Mouse (Mus musculus) midbrain, embryonic 13.5 days (tissue): ENCODE data around the gene Plppr2. TPM values are rescaled to one million over a fixed set of nuclear protein-coding genes. Genes with fewer than 3 reads are reported as not detected.
A peak's percentile ranks its signal among the peaks of the same experiment; 100 is the strongest.

Experiments used
- ATAC-seq: fragments of 200-750 bp; cut with Nextera tagmentation; 2 replicates; pipeline ENCODE4 v1.8.0; 2017; ENCODE audit warnings: mild to moderate bottlenecking, moderate TSS enrichment, moderate library complexity
- H3K27ac ChIP-seq: fragments of 300-500 bp; sonication (generic); 2 replicates; pipeline ENCODE4 v1.5.1; 2015; ENCODE audit warnings: inconsistent platforms, mild to moderate bottlenecking, moderate library complexity
- H3K27me3 ChIP-seq: fragments of 300-500 bp; sonication (generic); 2 replicates; pipeline ENCODE4 v1.6.1; 2015; ENCODE audit warnings: mild to moderate bottlenecking, inconsistent platforms
- H3K36me3 ChIP-seq: fragments of 300-500 bp; sonication (generic); 2 replicates; pipeline ENCODE4 v1.6.1; 2015; ENCODE audit warnings: mild to moderate bottlenecking, inconsistent platforms
- H3K4me1 ChIP-seq: fragments of 300-500 bp; sonication (generic); replicated peaks from 2 replicates; pipeline ENCODE4 v1.6.1; 2015; ENCODE audit warnings: inconsistent platforms
- H3K4me2 ChIP-seq: fragments of 300-500 bp; sonication (generic); replicated peaks from 2 replicates; pipeline ENCODE4 v1.6.1; 2015; ENCODE audit warnings: moderate library complexity, mild to moderate bottlenecking, inconsistent platforms
- H3K4me3 ChIP-seq: fragments of 300-500 bp; sonication (generic); replicated peaks from 2 replicates; pipeline ENCODE4 v1.5.1; 2015; ENCODE audit warnings: mild to moderate bottlenecking, inconsistent platforms
- H3K9ac ChIP-seq: fragments of 300-500 bp; sonication (generic); replicated peaks from 2 replicates; pipeline ENCODE4 v1.6.1; 2015; ENCODE audit warnings: mild to moderate bottlenecking, inconsistent platforms
- H3K9me3 ChIP-seq: fragments of 300-500 bp; sonication (generic); 2 replicates; pipeline ENCODE4 v1.6.1; 2016; ENCODE audit warnings: mild to moderate bottlenecking, inconsistent platforms
- WGBS: fragments of 180-500 bp; shearing (Covaris S2); methylation state at CpG from one replicate; pipeline ENCODE4 v1.1.7; 2015; 5-methylcytosine and 5-hydroxymethylcytosine counted together
- polyA plus RNA-seq: library from polyadenylated mRNA; unstranded; fragments of >200 nt; fragmentation: Nextera tagmentation; extraction: Ambion mirVana; gene quantifications from 2 replicates; pipeline ENCODE4 v1.2.1, GENCODE M21; 2015

Plppr2 gene
- polyA plus RNA-seq, result 65.8 and 72.0 TPM in 2 replicates

- Histone ChIP-seq H3K4me1 (peaks cover 22% of the 10 kb centered on the region), H3K27ac (peak within 1 kb of the TSS; percentile 88), H3K27me3 (no peaks in the 10 kb centered on the region; the same call in 1 of the 2 replicates), H3K36me3 (peaks cover 21% of the 10 kb centered on the region), H3K4me3 (peak within 1 kb of the TSS; percentile 78), H3K4me2 (peak within 1 kb of the TSS; percentile 71), H3K9ac (peak within 1 kb of the TSS; percentile 85), H3K9me3 (no peaks in the 10 kb centered on the region)
- under 1% methylated on average over 43 of the region's 43 CpGs for WGBS
- peak; percentile 93 for ATAC-seq
Observed at GRCm38 (mm10) chr9:21936692-21937570, at the start of gene Plppr2. Gene Plppr2 (plus strand): TSS chr9:21937033.

- H3K4me3 ChIP-seq, result no peak overlapping the region
- H3K27me3 ChIP-seq, result peaks cover 3% of the 10 kb centered on the region; the same call in 1 of the 2 replicates
- H3K36me3 ChIP-seq, result no peaks in the 10 kb centered on the region
- H3K27ac ChIP-seq, result no peak overlapping the region
- WGBS, result 76% methylated on average over 3 of the region's 3 CpGs
- no peaks in the 10 kb centered on the region for H3K9me3 ChIP-seq
- H3K4me2 ChIP-seq, result no peak overlapping the region
- no peak for ATAC-seq
- no peak overlapping the region for H3K9ac ChIP-seq
- no peaks in the 10 kb centered on the region for H3K4me1 ChIP-seq
Observed at GRCm38 (mm10) chr9:21889229-21889628, 47.6 kb upstream of the Plppr2 start.

- peaks cover 4% of the 10 kb centered on the region; the same call in 1 of the 2 replicates for H3K4me1 ChIP-seq
- H3K4me3 ChIP-seq, result peak overlapping the region; percentile 45
- H3K4me2 ChIP-seq, result peak overlapping the region; percentile 57
- H3K9me3 ChIP-seq, result no peaks in the 10 kb centered on the region
- 16% methylated on average over 10 of the region's 10 CpGs for WGBS
- no peak overlapping the region for H3K9ac ChIP-seq
- H3K36me3 ChIP-seq, result no peaks in the 10 kb centered on the region
- peak; percentile 94 for ATAC-seq
- H3K27me3 ChIP-seq, result peaks cover 24% of the 10 kb centered on the region
- no peak overlapping the region; the same call in 1 of the 2 replicates for H3K27ac ChIP-seq
Observed at GRCm38 (mm10) chr9:21901223-21901820, 35.5 kb upstream of the Plppr2 start.

- 82% methylated on average over 4 of the region's 4 CpGs for WGBS
- no peak overlapping the region for H3K4me2 ChIP-seq
- H3K27me3 ChIP-seq, result peaks cover 14% of the 10 kb centered on the region
- ATAC-seq, result no peak
- no peaks in the 10 kb centered on the region for H3K36me3 ChIP-seq
- H3K4me3 ChIP-seq, result no peak overlapping the region
- H3K9me3 ChIP-seq, result no peaks in the 10 kb centered on the region
- H3K27ac ChIP-seq, result no peak overlapping the region
- peaks cover 4% of the 10 kb centered on the region; the same call in 1 of the 2 replicates for H3K4me1 ChIP-seq
- H3K9ac ChIP-seq, result no peak overlapping the region
Observed at GRCm38 (mm10) chr9:21904031-21904430, 32.8 kb upstream of the Plppr2 start.

- ATAC-seq, result no peak
- H3K9ac ChIP-seq, result no peak overlapping the region
- 81% methylated on average over 11 of the region's 11 CpGs for WGBS
- H3K36me3 ChIP-seq, result no peaks in the 10 kb centered on the region
- H3K4me3 ChIP-seq, result no peak overlapping the region
- no peaks in the 10 kb centered on the region for H3K4me1 ChIP-seq
- H3K27me3 ChIP-seq, result no peaks in the 10 kb centered on the region
- H3K27ac ChIP-seq, result no peak overlapping the region
- H3K9me3 ChIP-seq, result no peaks in the 10 kb centered on the region
- H3K4me2 ChIP-seq, result no peak overlapping the region
Observed at GRCm38 (mm10) chr9:21908216-21908615, 28.6 kb upstream of the Plppr2 start.

- H3K9me3 ChIP-seq, result no peaks in the 10 kb centered on the region
- ATAC-seq, result no peak
- 85% methylated on average over 10 of the region's 10 CpGs for WGBS
Observed at GRCm38 (mm10) chr9:21909474-21910223, 27.2 kb upstream of the Plppr2 start.

GRCm38 (mm10) chr9:21916851-21917492, 19.9 kb upstream of the Plppr2 start:
- Histone ChIP-seq H3K9me3 (no peaks in the 10 kb centered on the region), H3K4me3 (peak overlapping the region; percentile 64), H3K9ac (peak overlapping the region; percentile 76), H3K27ac (0 out of 2 replicates have a peak overlapping the region, but pooled peaks have one; percentile 30), H3K4me2 (peak overlapping the region; percentile 88), H3K4me1 (peaks cover 14% of the 10 kb centered on the region; the same call in 1 of the 2 replicates), H3K27me3 (peaks cover 26% of the 10 kb centered on the region), H3K36me3 (0 out of 2 replicates have a peak, but pooled peaks cover 4% of the 10 kb centered on the region)
- no peak for ATAC-seq
- 78% methylated on average over 3 of the region's 3 CpGs for WGBS

More at GRCm38 (mm10) chr9:21909474-21910223, 27.2 kb upstream of the Plppr2 start:
- Histone ChIP-seq H3K4me2 (no peak overlapping the region), H3K36me3 (no peaks in the 10 kb centered on the region), H3K4me1 (no peaks in the 10 kb centered on the region), H3K9ac (no peak overlapping the region), H3K27me3 (no peaks in the 10 kb centered on the region), H3K4me3 (no peak overlapping the region), H3K27ac (no peak overlapping the region)

GRCm38 (mm10) chr9:21917493-21918034, 19.3 kb upstream of the Plppr2 start:
- 2% methylated on average over 35 of the region's 35 CpGs for WGBS
- H3K36me3 ChIP-seq, result 0 out of 2 replicates have a peak, but pooled peaks cover 4% of the 10 kb centered on the region
- H3K4me3 ChIP-seq, result peak overlapping the region; percentile 64
- H3K9ac ChIP-seq, result peak overlapping the region; percentile 76
- H3K27ac ChIP-seq, result peak overlapping the region; percentile 30; the same call in 1 of the 2 replicates
- no peak; the same call in 1 of the 2 replicates for ATAC-seq
- H3K27me3 ChIP-seq, result peaks cover 26% of the 10 kb centered on the region
- peaks cover 14% of the 10 kb centered on the region; the same call in 1 of the 2 replicates for H3K4me1 ChIP-seq
- peak overlapping the region; percentile 88 for H3K4me2 ChIP-seq
- H3K9me3 ChIP-seq, result no peaks in the 10 kb centered on the region

GRCm38 (mm10) chr9:21918035-21918592, 18.7 kb upstream of the Plppr2 start, which contains the start of gene Rab3d:
Gene Rab3d (minus strand): TSS chr9:21918192.
- Histone ChIP-seq H3K4me1 (peaks cover 14% of the 10 kb centered on the region; the same call in 1 of the 2 replicates), H3K4me3 (peak within 1 kb of the TSS; percentile 64)
- peak; percentile 95 for ATAC-seq

GRCm38 (mm10) chr9:21918692-21919384, 18.0 kb upstream of the Plppr2 start:
- Histone ChIP-seq H3K4me2 (peak overlapping the region; percentile 88), H3K9ac (no peak overlapping the region), H3K9me3 (no peaks in the 10 kb centered on the region), H3K27ac (no peak overlapping the region), H3K4me1 (peaks cover 14% of the 10 kb centered on the region; the same call in 1 of the 2 replicates), H3K27me3 (peaks cover 26% of the 10 kb centered on the region), H3K36me3 (0 out of 2 replicates have a peak, but pooled peaks cover 4% of the 10 kb centered on the region), H3K4me3 (peak overlapping the region; percentile 64)
- WGBS, result 21% methylated on average over 5 of the region's 5 CpGs
- no peak; the same call in 1 of the 2 replicates for ATAC-seq

More at GRCm38 (mm10) chr9:21918035-21918592, 18.7 kb upstream of the Plppr2 start, which contains the start of gene Rab3d:
- peaks cover 26% of the 10 kb centered on the region for H3K27me3 ChIP-seq
- peak within 1 kb of the TSS; percentile 30; the same call in 1 of the 2 replicates for H3K27ac ChIP-seq
- WGBS, result under 1% methylated on average over 36 of the region's 36 CpGs
- H3K9me3 ChIP-seq, result no peaks in the 10 kb centered on the region
- peak within 1 kb of the TSS; percentile 88 for H3K4me2 ChIP-seq
- H3K9ac ChIP-seq, result peak within 1 kb of the TSS; percentile 76
- 0 out of 2 replicates have a peak, but pooled peaks cover 4% of the 10 kb centered on the region for H3K36me3 ChIP-seq
